Mouse (Mus musculus): ENCODE results near the gene Rnf114. TPM values are rescaled to one million over a fixed set of nuclear protein-coding genes. Genes with fewer than 3 reads are reported as not detected.
A peak's percentile ranks its signal among the peaks of the same experiment; 100 is the strongest.

Gene Rnf114
- total and polyA plus RNA-seq, 3 experiments: 40.8 to 50.4 (median 45.6) TPM

- in situ Hi-C loops (cut with MboI; ENCODE audit: low pct_ligation_motif_present, low pct_unique_long_range_greater_than_20kb, low sequenced_read_pairs): no loop called here
- TF ChIP-seq TBP (conservative IDR thresholded peaks at IDR 0.05; ENCODE audit: low read depth, low read length) (no peak), ZKSCAN1 (IDR thresholded peaks at IDR 0.05; ENCODE audit: borderline replicate concordance, low read depth, low read length) (peak; percentile 39; the same call in 1 of the 2 replicates), RCOR1 (conservative IDR thresholded peaks at IDR 0.05; ENCODE audit: low read depth, low read length) (no peak)
- Histone ChIP-seq H3K4me3 (replicated peaks in 1 of 3; ENCODE audit: low read depth in 2 of 3, low read length in 2 of 3, poor library complexity in 1 of 3) (peak overlapping the region in 2 of 3 experiments; percentile 27 to 79), H3K79me2 (replicated peaks; ENCODE audit: control insufficient read depth, extremely low read depth, insufficient read depth, poor library complexity, severe bottlenecking) (peaks cover 7% of the 10 kb centered on the region), H3K4me1 (ENCODE audit: control insufficient read depth in 1 of 2, insufficient read depth in 2 of 2) (peaks cover 18 to 64% of the 10 kb centered on the region in 2 experiments), H3K27ac (ENCODE audit: insufficient read depth, low read depth) (no peak overlapping the region), H3K9me3 (replicated peaks; ENCODE audit: low read length) (no peaks in the 10 kb centered on the region), H3K9ac (ENCODE audit: insufficient read depth, low read depth) (no peak overlapping the region), H3K4me2 (ENCODE audit: insufficient read depth, low read depth, poor library complexity, severe bottlenecking) (no peak overlapping the region), H3K36me3 (replicated peaks in 1 of 2; ENCODE audit: control insufficient read depth in 1 of 2, insufficient read depth in 1 of 2, low read length in 1 of 2) (peaks cover 19 to 53% of the 10 kb centered on the region in 2 experiments), H3K27me3 (replicated peaks) (no peaks in the 10 kb centered on the region)
- DNase-seq (ENCODE audit: extremely low read depth): no peak
- dilution Hi-C loops (cut with MboI; ENCODE audit: extremely low pct_ligation_motif_present, extremely low pct_unique_long_range_greater_than_20kb, low sequenced_read_pairs): no loop called here
Observed at GRCm38 (mm10) chr2:167540477-167541110, 48.1 kb downstream of the Rnf114 start.

GRCm38 (mm10) chr2:167541324-167541723 is 48.9 kb downstream of the Rnf114 start:
- Histone ChIP-seq H3K79me2 (replicated peaks; ENCODE audit: control insufficient read depth, extremely low read depth, insufficient read depth, poor library complexity, severe bottlenecking) (peaks cover 7% of the 10 kb centered on the region), H3K36me3 (replicated peaks in 1 of 2; ENCODE audit: control insufficient read depth in 1 of 2, insufficient read depth in 1 of 2, low read length in 1 of 2) (peaks cover 19 to 53% of the 10 kb centered on the region in 2 experiments), H3K27me3 (replicated peaks) (no peaks in the 10 kb centered on the region), H3K4me1 (ENCODE audit: control insufficient read depth in 1 of 2, insufficient read depth in 2 of 2) (peaks cover 18 to 61% of the 10 kb centered on the region in 2 experiments), H3K27ac (ENCODE audit: insufficient read depth, low read depth) (no peak overlapping the region), H3K9ac (ENCODE audit: insufficient read depth, low read depth) (no peak overlapping the region), H3K4me2 (ENCODE audit: insufficient read depth, low read depth, poor library complexity, severe bottlenecking) (no peak overlapping the region), H3K9me3 (replicated peaks; ENCODE audit: low read length) (no peaks in the 10 kb centered on the region), H3K4me3 (replicated peaks in 1 of 3; ENCODE audit: low read depth in 2 of 3, low read length in 2 of 3, poor library complexity in 1 of 3) (no peak overlapping the region)
- no peak for TF ChIP-seq EP300 (IDR thresholded peaks at IDR 0.05; ENCODE audit: low read length)
- no peak for TF ChIP-seq JUN (IDR thresholded peaks at IDR 0.05; ENCODE audit: insufficient read depth, low read depth, low read length)
- TF ChIP-seq PAX5 (IDR thresholded peaks at IDR 0.05; ENCODE audit: low read length): no peak
- no peak for TF ChIP-seq JUND (conservative IDR thresholded peaks at IDR 0.05; ENCODE audit: low read depth, low read length)
- no peak for TF ChIP-seq USF2 (conservative IDR thresholded peaks at IDR 0.05; ENCODE audit: low read depth, low read length)
- no peak for TF ChIP-seq GABPA (IDR thresholded peaks at IDR 0.05; ENCODE audit: insufficient replicate concordance, low read depth, low read length)
- no peak for TF ChIP-seq RCOR1 (conservative IDR thresholded peaks at IDR 0.05; ENCODE audit: low read depth, low read length)
- no peak for TF ChIP-seq MAFK (IDR thresholded peaks at IDR 0.05; ENCODE audit: insufficient replicate concordance, low read length)
- no peak for TF ChIP-seq SIN3A (IDR thresholded peaks at IDR 0.05; ENCODE audit: low read length)
- TF ChIP-seq SMC3 (IDR thresholded peaks at IDR 0.05; ENCODE audit: low read depth, low read length): no peak
- in situ Hi-C loops (cut with MboI; ENCODE audit: low pct_ligation_motif_present, low pct_unique_long_range_greater_than_20kb, low sequenced_read_pairs): no loop called here
- no peak for DNase-seq (ENCODE audit: extremely low read depth)
- dilution Hi-C loops (cut with MboI; ENCODE audit: extremely low pct_ligation_motif_present, extremely low pct_unique_long_range_greater_than_20kb, low sequenced_read_pairs): no loop called here

- Histone ChIP-seq H3K9me3 (replicated peaks; ENCODE audit: low read length) (no peaks in the 10 kb centered on the region), H3K36me3 (replicated peaks in 1 of 2; ENCODE audit: control insufficient read depth in 1 of 2, insufficient read depth in 1 of 2, low read length in 1 of 2) (peaks cover 19 to 53% of the 10 kb centered on the region in 2 experiments), H3K79me2 (replicated peaks; ENCODE audit: control insufficient read depth, extremely low read depth, insufficient read depth, poor library complexity, severe bottlenecking) (peaks cover 7% of the 10 kb centered on the region), H3K27ac (ENCODE audit: insufficient read depth, low read depth) (no peak overlapping the region), H3K4me2 (ENCODE audit: insufficient read depth, low read depth, poor library complexity, severe bottlenecking) (no peak overlapping the region), H3K4me1 (ENCODE audit: control insufficient read depth in 1 of 2, insufficient read depth in 2 of 2) (peaks cover 14 to 58% of the 10 kb centered on the region in 2 experiments), H3K9ac (ENCODE audit: insufficient read depth, low read depth) (no peak overlapping the region), H3K27me3 (replicated peaks) (no peaks in the 10 kb centered on the region), H3K4me3 (replicated peaks in 1 of 3; ENCODE audit: low read depth in 2 of 3, low read length in 2 of 3, poor library complexity in 1 of 3) (no peak overlapping the region)
- TF ChIP-seq ZC3H11A (IDR thresholded peaks at IDR 0.05; ENCODE audit: low read depth, low read length) (no peak), ZMIZ1 (IDR thresholded peaks at IDR 0.05; ENCODE audit: low read depth, low read length) (no peak), BHLHE40 (IDR thresholded peaks at IDR 0.05; ENCODE audit: low read depth, low read length) (no peak), ZNF384 (IDR thresholded peaks at IDR 0.05; ENCODE audit: low read depth, low read length) (no peak), EP300 (IDR thresholded peaks at IDR 0.05; ENCODE audit: low read length) (no peak), HCFC1 (IDR thresholded peaks at IDR 0.05; ENCODE audit: low read depth, low read length) (no peak), GABPA (IDR thresholded peaks at IDR 0.05; ENCODE audit: insufficient replicate concordance, low read depth, low read length) (no peak)
- dilution Hi-C loops (cut with MboI; ENCODE audit: extremely low pct_ligation_motif_present, extremely low pct_unique_long_range_greater_than_20kb, low sequenced_read_pairs): no loop called here
- in situ Hi-C loops (cut with MboI; ENCODE audit: low pct_ligation_motif_present, low pct_unique_long_range_greater_than_20kb, low sequenced_read_pairs): no loop called here
- DNase-seq (ENCODE audit: extremely low read depth): no peak
Observed at GRCm38 (mm10) chr2:167541761-167542160, 49.3 kb downstream of the Rnf114 start.
